Mouse (Mus musculus) forebrain, embryonic 13.5 days (tissue): ENCODE data around the gene Cdc42. TPM values are rescaled to one million over a fixed set of nuclear protein-coding genes. Genes with fewer than 3 reads are reported as not detected.

Source experiments
- ATAC-seq: fragments of 200-750 bp; cut with Nextera tagmentation; 2 replicates; pipeline ENCODE4 v1.8.0; 2017
- H3K27ac ChIP-seq: fragments of 300-500 bp; sonication (generic); 2 replicates; pipeline ENCODE4 v1.5.1; 2015; ENCODE audit warnings: inconsistent platforms, mild to moderate bottlenecking, moderate library complexity
- H3K27me3 ChIP-seq: fragments of 300-500 bp; sonication (generic); 2 replicates; pipeline ENCODE4 v1.6.1; 2015; ENCODE audit warnings: mild to moderate bottlenecking, inconsistent platforms
- H3K36me3 ChIP-seq: fragments of 300-500 bp; sonication (generic); 2 replicates; pipeline ENCODE4 v1.6.1; 2015; ENCODE audit warnings: mild to moderate bottlenecking, inconsistent platforms; ENCODE audit not compliant: poor library complexity, severe bottlenecking
- H3K4me1 ChIP-seq: fragments of 300-500 bp; sonication (generic); 2 replicates; pipeline ENCODE4 v1.6.1; 2015; ENCODE audit warnings: inconsistent platforms
- H3K4me2 ChIP-seq: fragments of 300-500 bp; sonication (generic); 2 replicates; pipeline ENCODE4 v1.6.1; 2015; ENCODE audit warnings: inconsistent platforms, mild to moderate bottlenecking, moderate library complexity
- H3K4me3 ChIP-seq: fragments of 300-500 bp; sonication (generic); 2 replicates; pipeline ENCODE4 v1.5.1; 2015; ENCODE audit warnings: mild to moderate bottlenecking, inconsistent platforms
- H3K9ac ChIP-seq: fragments of 300-500 bp; sonication (generic); 2 replicates; pipeline ENCODE4 v1.6.1; 2015; ENCODE audit warnings: mild to moderate bottlenecking, inconsistent platforms
- H3K9me3 ChIP-seq: fragments of 300-500 bp; sonication (generic); replicated peaks from 2 replicates; pipeline ENCODE4 v1.6.1; 2016; ENCODE audit warnings: inconsistent platforms
- WGBS: fragments of 180-500 bp; shearing (Covaris S2); methylation state at CpG from one replicate; pipeline ENCODE4 v1.1.7; 2015; 5-methylcytosine and 5-hydroxymethylcytosine counted together
- polyA plus RNA-seq: library from polyadenylated mRNA; unstranded; fragments of >200 nt; fragmentation: Nextera tagmentation; extraction: Ambion mirVana; gene quantifications from 2 replicates; pipeline ENCODE4 v1.2.1, GENCODE M21; 2015

Gene Cdc42
- polyA plus RNA-seq, 1 experiment from 2014 or later, result 670 TPM

- H3K9ac ChIP-seq, result 0 out of 2 replicates have a peak overlapping the region, but pooled peaks have one; percentile 5
- no peak overlapping the region for H3K4me3 ChIP-seq
- H3K27me3 ChIP-seq, result no peaks in the 10 kb centered on the region
- H3K27ac ChIP-seq, result no peak overlapping the region
- WGBS, result 83% methylated on average over 13 of the region's 13 CpGs
- no peak overlapping the region for H3K4me2 ChIP-seq
- no peaks in the 10 kb centered on the region for H3K9me3 ChIP-seq
- ATAC-seq, result no peak
- H3K4me1 ChIP-seq, result peaks cover 30% of the 10 kb centered on the region
- no peaks in the 10 kb centered on the region for H3K36me3 ChIP-seq
Measured at GRCm38 (mm10) chr4:137305831-137306576, 51.5 kb downstream of the Cdc42 start.

GRCm38 (mm10) chr4:137305066-137305465, 52.5 kb downstream of the Cdc42 start:
- WGBS, result 90% methylated on average over 7 of the region's 7 CpGs
- no peak for ATAC-seq
- no peaks in the 10 kb centered on the region for H3K27me3 ChIP-seq
- H3K4me1 ChIP-seq, result peaks cover 30% of the 10 kb centered on the region
- no peak overlapping the region for H3K27ac ChIP-seq
- H3K4me3 ChIP-seq, result no peak overlapping the region
- no peak overlapping the region for H3K4me2 ChIP-seq
- H3K9ac ChIP-seq, result no peak overlapping the region
- H3K9me3 ChIP-seq, result no peaks in the 10 kb centered on the region
- no peaks in the 10 kb centered on the region for H3K36me3 ChIP-seq

- Histone ChIP-seq H3K9me3 (no peaks in the 10 kb centered on the region), H3K27ac (no peak overlapping the region), H3K4me2 (no peak overlapping the region), H3K9ac (no peak overlapping the region), H3K4me3 (no peak overlapping the region), H3K4me1 (peaks cover 30% of the 10 kb centered on the region), H3K36me3 (no peaks in the 10 kb centered on the region), H3K27me3 (no peaks in the 10 kb centered on the region)
- ATAC-seq, result no peak
- 93% methylated on average over 7 of the region's 7 CpGs for WGBS
Measured at GRCm38 (mm10) chr4:137304106-137304505, 53.4 kb downstream of the Cdc42 start.

- Histone ChIP-seq H3K4me2 (no peak overlapping the region), H3K27ac (peak overlapping the region; percentile 54), H3K36me3 (no peaks in the 10 kb centered on the region), H3K9ac (peak overlapping the region; percentile 30; the same call in 1 of the 2 replicates), H3K9me3 (no peaks in the 10 kb centered on the region), H3K4me1 (peaks cover 19% of the 10 kb centered on the region), H3K27me3 (no peaks in the 10 kb centered on the region), H3K4me3 (no peak overlapping the region)
- WGBS, result 28% methylated on average over 16 of the region's 16 CpGs
- peak; percentile 75 for ATAC-seq
Measured at GRCm38 (mm10) chr4:137301635-137302034, 55.9 kb downstream of the Cdc42 start.

- H3K4me2 ChIP-seq, result no peak overlapping the region
- peaks cover 19% of the 10 kb centered on the region for H3K4me1 ChIP-seq
- no peak for ATAC-seq
- H3K27ac ChIP-seq, result no peak overlapping the region
- H3K9me3 ChIP-seq, result no peaks in the 10 kb centered on the region
- no peaks in the 10 kb centered on the region for H3K27me3 ChIP-seq
- no peaks in the 10 kb centered on the region for H3K36me3 ChIP-seq
- H3K9ac ChIP-seq, result no peak overlapping the region
- WGBS, result 94% methylated on average over 13 of the region's 13 CpGs
- H3K4me3 ChIP-seq, result no peak overlapping the region
Measured at GRCm38 (mm10) chr4:137300227-137300626, 57.3 kb downstream of the Cdc42 start.

- H3K4me1 ChIP-seq, result peaks cover 19% of the 10 kb centered on the region
- no peaks in the 10 kb centered on the region for H3K27me3 ChIP-seq
- no peaks in the 10 kb centered on the region for H3K36me3 ChIP-seq
- H3K4me2 ChIP-seq, result no peak overlapping the region
- no peak overlapping the region for H3K4me3 ChIP-seq
- H3K9ac ChIP-seq, result no peak overlapping the region
- 81% methylated on average over 8 of the region's 8 CpGs for WGBS
- ATAC-seq, result no peak
- no peak overlapping the region for H3K27ac ChIP-seq
- no peaks in the 10 kb centered on the region for H3K9me3 ChIP-seq
Measured at GRCm38 (mm10) chr4:137298406-137298805, 59.1 kb downstream of the Cdc42 start.

- WGBS, result 94% methylated on average over 3 of the region's 4 CpGs
- no peak overlapping the region for H3K27ac ChIP-seq
- no peaks in the 10 kb centered on the region for H3K36me3 ChIP-seq
- H3K9ac ChIP-seq, result no peak overlapping the region
- H3K9me3 ChIP-seq, result no peaks in the 10 kb centered on the region
- no peak overlapping the region for H3K4me2 ChIP-seq
- H3K4me3 ChIP-seq, result no peak overlapping the region
- ATAC-seq, result no peak
- H3K4me1 ChIP-seq, result peaks cover 16% of the 10 kb centered on the region
- no peaks in the 10 kb centered on the region for H3K27me3 ChIP-seq
Measured at GRCm38 (mm10) chr4:137297611-137298010, 59.9 kb downstream of the Cdc42 start.

- no peak for ATAC-seq
- 86% methylated on average over 8 of the region's 8 CpGs for WGBS
- Histone ChIP-seq H3K36me3 (no peaks in the 10 kb centered on the region), H3K4me3 (no peak overlapping the region), H3K9me3 (no peaks in the 10 kb centered on the region), H3K27ac (no peak overlapping the region), H3K9ac (no peak overlapping the region), H3K4me1 (no peaks in the 10 kb centered on the region), H3K27me3 (no peaks in the 10 kb centered on the region), H3K4me2 (no peak overlapping the region)
Measured at GRCm38 (mm10) chr4:137294951-137295350, 62.6 kb downstream of the Cdc42 start.

- no peaks in the 10 kb centered on the region for H3K27me3 ChIP-seq
- no peak for ATAC-seq
- no peaks in the 10 kb centered on the region for H3K9me3 ChIP-seq
- no peaks in the 10 kb centered on the region for H3K4me1 ChIP-seq
- no peak overlapping the region for H3K9ac ChIP-seq
- H3K4me3 ChIP-seq, result no peak overlapping the region
- no peaks in the 10 kb centered on the region for H3K36me3 ChIP-seq
- H3K27ac ChIP-seq, result no peak overlapping the region
- WGBS, result 76% methylated on average over 5 of the region's 5 CpGs
- no peak overlapping the region for H3K4me2 ChIP-seq
Measured at GRCm38 (mm10) chr4:137294474-137294873, 63.0 kb downstream of the Cdc42 start.

- no peaks in the 10 kb centered on the region for H3K27me3 ChIP-seq
- WGBS, result 85% methylated on average over 7 of the region's 7 CpGs
- H3K4me1 ChIP-seq, result no peaks in the 10 kb centered on the region
- H3K4me3 ChIP-seq, result no peak overlapping the region
- H3K9ac ChIP-seq, result no peak overlapping the region
- no peak for ATAC-seq
- H3K4me2 ChIP-seq, result no peak overlapping the region
- H3K9me3 ChIP-seq, result no peaks in the 10 kb centered on the region
- no peaks in the 10 kb centered on the region for H3K36me3 ChIP-seq
- no peak overlapping the region for H3K27ac ChIP-seq
Measured at GRCm38 (mm10) chr4:137294032-137294431, 63.5 kb downstream of the Cdc42 start.

GRCm38 (mm10) chr4:137292625-137293024, 64.9 kb downstream of the Cdc42 start:
- H3K4me3 ChIP-seq, result no peak overlapping the region
- 85% methylated on average over 7 of the region's 7 CpGs for WGBS
- H3K9ac ChIP-seq, result no peak overlapping the region
- ATAC-seq, result no peak
- no peaks in the 10 kb centered on the region for H3K36me3 ChIP-seq
- H3K4me2 ChIP-seq, result no peak overlapping the region
- no peaks in the 10 kb centered on the region for H3K4me1 ChIP-seq
- no peaks in the 10 kb centered on the region for H3K27me3 ChIP-seq
- no peaks in the 10 kb centered on the region for H3K9me3 ChIP-seq
- no peak overlapping the region for H3K27ac ChIP-seq

GRCm38 (mm10) chr4:137290250-137290649, 67.3 kb downstream of the Cdc42 start:
- no peaks in the 10 kb centered on the region for H3K9me3 ChIP-seq
- 89% methylated on average over 3 of the region's 3 CpGs for WGBS
- H3K4me1 ChIP-seq, result no peaks in the 10 kb centered on the region
- no peaks in the 10 kb centered on the region for H3K27me3 ChIP-seq
- H3K27ac ChIP-seq, result no peak overlapping the region
- no peak for ATAC-seq
- no peak overlapping the region for H3K9ac ChIP-seq
- H3K4me3 ChIP-seq, result no peak overlapping the region
- no peaks in the 10 kb centered on the region for H3K36me3 ChIP-seq
- H3K4me2 ChIP-seq, result no peak overlapping the region

GRCm38 (mm10) chr4:137289701-137290100, 67.8 kb downstream of the Cdc42 start:
- H3K4me1 ChIP-seq, result no peaks in the 10 kb centered on the region
- 89% methylated on average over 6 of the region's 6 CpGs for WGBS

More at GRCm38 (mm10) chr4:137289701-137290100, 67.8 kb downstream of the Cdc42 start:
- no peak overlapping the region for H3K27ac ChIP-seq
- H3K4me3 ChIP-seq, result no peak overlapping the region
- no peaks in the 10 kb centered on the region for H3K36me3 ChIP-seq
- H3K4me2 ChIP-seq, result no peak overlapping the region
- H3K9me3 ChIP-seq, result no peaks in the 10 kb centered on the region
- ATAC-seq, result no peak
- peaks cover 2% of the 10 kb centered on the region; the same call in 1 of the 2 replicates for H3K27me3 ChIP-seq
- no peak overlapping the region for H3K9ac ChIP-seq
